Mouse (Mus musculus) frontal cortex, adult 2 months (tissue): ENCODE data around the gene Gm21943. TPM values are rescaled to one million over a fixed set of nuclear protein-coding genes. Genes with fewer than 3 reads are reported as not detected.
"Not testable (repeated sequence)": the region's sequence is repeated elsewhere in the genome, so short reads cannot be mapped to it uniquely, and the experiment has no call there.

Source experiments
- DNase-seq, 2 experiments: peaks; one replicate each; pipeline ENCODE4 v3.0.0; 2022; ENCODE audit warnings: low spot score in 1 of 2; ENCODE audit errors: extremely low spot score in 1 of 2
- polyA plus RNA-seq: library from polyadenylated mRNA; depleted of rRNA; stranded (reverse); fragments of >200 nt; gene quantifications from 2 replicates; pipeline ENCODE4 v1.2.3, GENCODE M21; 2012; rRNA removed

The Gm21943 gene
- polyA plus RNA-seq, result not detected in 2 replicates

DNA sequence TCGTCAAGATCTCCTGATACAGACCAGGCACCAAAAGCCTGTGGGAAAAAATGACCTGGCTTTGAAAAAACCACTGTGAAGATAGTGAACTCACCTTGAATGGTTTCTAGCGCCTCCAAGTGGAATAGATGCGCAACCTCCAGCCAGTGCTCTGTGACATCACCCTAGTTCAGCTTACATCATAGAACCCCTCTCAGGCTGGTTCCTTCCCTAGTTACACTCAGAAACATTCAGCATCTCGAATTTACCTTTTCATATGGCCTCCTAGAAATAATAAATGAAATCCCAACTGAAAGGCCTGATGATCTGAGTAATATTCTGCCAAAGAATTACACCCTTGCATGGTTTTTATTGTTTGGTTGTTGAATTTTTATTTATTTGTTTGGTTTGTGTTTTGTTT lies at the start of gene Gm21943:
Gene Gm21943, minus strand, starts transcription at position 101 of the 400 bp plus-strand sequence.
- not testable (repeated sequence) for DNase-seq

Other genes starting within 250 kb of the Gm21943 start
- gene Gm28961, start 172.0 kb upstream of the Gm21943 start, polyA plus RNA-seq, result not detected in 2 replicates